Mouse (Mus musculus) gastrocnemius, adult 2 months (tissue): ENCODE measurements around the gene Rrp12. TPM values are rescaled to one million over a fixed set of nuclear protein-coding genes. Genes with fewer than 3 reads are reported as not detected.
"Not testable (repeated sequence)": the region's sequence is repeated elsewhere in the genome, so short reads cannot be mapped to it uniquely, and the experiment has no call there.

Experiments used
- DNase-seq: peaks from one replicate; pipeline ENCODE4 v3.0.0; 2022
- H3K27ac ChIP-seq: fragments of 200-600 bp; 2 replicates; pipeline ENCODE4 v1.8.1; 2022; ENCODE audit warnings: mild to moderate bottlenecking
- H3K4me3 ChIP-seq: fragments of 200-600 bp; 2 replicates; pipeline ENCODE4 v1.8.1; 2022; ENCODE audit warnings: mild to moderate bottlenecking, moderate library complexity
- CTCF ChIP-seq: fragments of 200-600 bp; IDR thresholded peaks from 2 replicates; pipeline ENCODE4 v1.8.1; 2022; ENCODE audit warnings: antibody characterized with exemption, mild to moderate bottlenecking, moderate library complexity
- intact Hi-C: fragments of 180-260 bp; cut with DNase I; formaldehyde crosslinking; loops from one replicate; pipeline ENCODE4 v1.15.1; 2025
- long read RNA-seq, 2 experiments: library from polyadenylated mRNA; stranded (forward); transcript quantifications; one replicate each; pipeline ENCODE4 v2.0.0; 2021
- total RNA-seq, 2 experiments: library from RNA; stranded (reverse); gene quantifications; 2 replicates each; pipeline ENCODE4 v1.2.3; 2021

The Rrp12 gene
- total RNA-seq, result 10 to 100 TPM; 30.5 to 31.4 TPM
- long read RNA-seq, experiment 1, full-length matches to known transcripts, result 94 of 120 reads
- long read RNA-seq, experiment 1, partial matches to known transcripts, result 19 of 120 reads
- long read RNA-seq, experiment 1, other reads (novel, unspliced or antisense), result 7 of 120 reads
- long read RNA-seq, experiment 2, full-length matches to known transcripts, result 78 of 101 reads
- long read RNA-seq, experiment 2, partial matches to known transcripts, result 16 of 101 reads
- long read RNA-seq, experiment 2, other reads (novel, unspliced or antisense), result 7 of 101 reads

GRCm38 (mm10) chr19:41895460-41896318 lies at the start of gene Rrp12:
TSS of gene Rrp12 (minus strand) at chr19:41896173.
- Histone ChIP-seq H3K4me3 (peak within 1 kb of the TSS; percentile 76), H3K27ac (peak within 1 kb of the TSS; percentile 94)
- TF ChIP-seq CTCF, result no peak
- DNase-seq, result peak; percentile 81
- intact Hi-C loops, result loop anchor here (5.0 kb wide), 2 partner anchors 48 to 132 kb away; partner anchors contain the start of gene Frat2

- DNase-seq, result no peak
- TF ChIP-seq CTCF, result no peak
- intact Hi-C loops, result no loop called here
- no peak overlapping the region for H3K4me3 ChIP-seq
- no peak overlapping the region for H3K27ac ChIP-seq
Measured at GRCm38 (mm10) chr19:41943841-41944240, 47.9 kb upstream of the Rrp12 start.

- H3K4me3 ChIP-seq, result no peak overlapping the region
- no peak for TF ChIP-seq CTCF
- intact Hi-C loops, result no loop called here
- H3K27ac ChIP-seq, result no peak overlapping the region
- DNase-seq, result no peak
Measured at GRCm38 (mm10) chr19:41938539-41938938, 42.6 kb upstream of the Rrp12 start.

- intact Hi-C loops, result no loop called here
- Histone ChIP-seq H3K4me3 (no peak overlapping the region), H3K27ac (no peak overlapping the region)
- TF ChIP-seq CTCF, result no peak
- DNase-seq, result no peak
Measured at GRCm38 (mm10) chr19:41935921-41936320, 39.9 kb upstream of the Rrp12 start.

GRCm38 (mm10) chr19:41934124-41934523 lies 38.2 kb upstream of the Rrp12 start:
- Histone ChIP-seq H3K4me3 (peak overlapping the region; percentile 98), H3K27ac (0 out of 2 replicates have a peak overlapping the region, but pooled peaks have one; percentile 79)
- intact Hi-C loops, result loop anchor here (5.0 kb wide), 1 partner anchor 48 kb away; the partner anchor contains the start of genes Mms19 and Ubtd1
- DNase-seq, result no peak
- TF ChIP-seq CTCF, result no peak

GRCm38 (mm10) chr19:41933179-41934086 lies 37.5 kb upstream of the Rrp12 start, which contains the start of the genes Exosc1 and Zdhhc16:
TSS of gene Exosc1 (minus strand) at chr19:41933423.
TSS of gene Zdhhc16 (plus strand) at chr19:41933480.
- TF ChIP-seq CTCF, result no peak
- H3K4me3 ChIP-seq, result peak within 1 kb of the TSS; percentile 98
- peak; percentile 99 for DNase-seq
- intact Hi-C loops, result loop anchor here (5.0 kb wide), 1 partner anchor 49 kb away; the partner anchor contains the start of genes Mms19 and Ubtd1
- H3K27ac ChIP-seq, result peak within 1 kb of the TSS; percentile 79

- TF ChIP-seq CTCF, result no peak
- peak overlapping the region; percentile 98 for H3K4me3 ChIP-seq
- DNase-seq, result no peak
- intact Hi-C loops, result loop anchor here (5.0 kb wide), 1 partner anchor 50 kb away; the partner anchor contains the start of genes Mms19 and Ubtd1
- peak overlapping the region; percentile 78 for H3K27ac ChIP-seq
Measured at GRCm38 (mm10) chr19:41932686-41933085, 36.7 kb upstream of the Rrp12 start.

GRCm38 (mm10) chr19:41920412-41921067 lies 24.6 kb upstream of the Rrp12 start:
- no peak for DNase-seq
- TF ChIP-seq CTCF, result no peak
- intact Hi-C loops, result no loop called here
- Histone ChIP-seq H3K4me3 (no peak overlapping the region), H3K27ac (no peak overlapping the region)

GRCm38 (mm10) chr19:41919471-41919870 lies 23.5 kb upstream of the Rrp12 start:
- no peak for DNase-seq
- no peak for TF ChIP-seq CTCF
- intact Hi-C loops, result no loop called here
- Histone ChIP-seq H3K27ac (no peak overlapping the region), H3K4me3 (no peak overlapping the region)

- H3K27ac ChIP-seq, result no peak overlapping the region
- intact Hi-C loops, result no loop called here
- H3K4me3 ChIP-seq, result no peak overlapping the region
- no peak for DNase-seq
- no peak for TF ChIP-seq CTCF
Measured at GRCm38 (mm10) chr19:41916853-41917252, 20.9 kb upstream of the Rrp12 start.

GRCm38 (mm10) chr19:41915294-41915693 lies 19.3 kb upstream of the Rrp12 start:
- DNase-seq, result no peak
- intact Hi-C loops, result no loop called here
- TF ChIP-seq CTCF, result no peak
- H3K27ac ChIP-seq, result no peak overlapping the region
- H3K4me3 ChIP-seq, result no peak overlapping the region

- not testable (repeated sequence) for H3K4me3 ChIP-seq, H3K27ac ChIP-seq, DNase-seq
- intact Hi-C loops, result loop anchor here (5.0 kb wide), 1 partner anchor 63 kb away; no protein-coding TSS in a partner anchor
Measured at GRCm38 (mm10) chr19:41914592-41914882, 18.6 kb upstream of the Rrp12 start.
